Mouse (Mus musculus): ENCODE measurements around the gene Tmem174. TPM values are rescaled to one million over a fixed set of nuclear protein-coding genes. Genes with fewer than 3 reads are reported as not detected.

Tmem174 gene
- polyA plus RNA-seq, 1 experiment from 2014 or later = not detected

DNA sequence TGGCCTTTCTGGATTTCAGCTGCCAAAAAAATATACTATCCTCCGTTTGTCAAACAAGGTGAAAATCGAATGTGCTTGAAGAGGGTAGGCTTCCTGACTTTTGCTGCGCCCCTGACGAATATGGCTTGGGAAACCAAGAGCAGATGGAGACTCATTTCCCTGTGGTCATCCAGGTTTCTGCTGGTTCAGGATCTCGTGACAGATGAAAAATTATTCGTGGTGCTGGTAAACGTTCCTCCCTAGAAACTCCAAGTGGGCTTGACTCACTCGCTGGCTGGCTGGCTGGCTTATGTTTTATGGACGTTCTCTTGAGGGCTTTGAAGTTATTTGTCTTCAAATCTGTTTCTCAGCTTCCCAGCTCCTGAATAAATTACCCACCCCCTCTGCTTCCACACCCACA, 47.6 kb downstream of the Tmem174 start:
- Histone ChIP-seq H3K9me3 (no peaks in the 10 kb centered on the region), H3K36me3 (no peaks in the 10 kb centered on the region), H3K4me2 (peak overlapping the region; percentile 89), H3K27ac (no peak overlapping the region), H3K4me1 (peaks cover 34% of the 10 kb centered on the region), H3K27me3 (replicated peaks) (peaks cover 11% of the 10 kb centered on the region), H3K9ac (no peak overlapping the region), H3K4me3 (replicated peaks) (peak overlapping the region; percentile 53; the same call in 1 of the 2 replicates)
- WGBS = 28% methylated on average over 9 of the region's 9 CpGs
- no peak for ATAC-seq (ENCODE audit: insufficient read depth, low FRiP score, low read depth)

DNA sequence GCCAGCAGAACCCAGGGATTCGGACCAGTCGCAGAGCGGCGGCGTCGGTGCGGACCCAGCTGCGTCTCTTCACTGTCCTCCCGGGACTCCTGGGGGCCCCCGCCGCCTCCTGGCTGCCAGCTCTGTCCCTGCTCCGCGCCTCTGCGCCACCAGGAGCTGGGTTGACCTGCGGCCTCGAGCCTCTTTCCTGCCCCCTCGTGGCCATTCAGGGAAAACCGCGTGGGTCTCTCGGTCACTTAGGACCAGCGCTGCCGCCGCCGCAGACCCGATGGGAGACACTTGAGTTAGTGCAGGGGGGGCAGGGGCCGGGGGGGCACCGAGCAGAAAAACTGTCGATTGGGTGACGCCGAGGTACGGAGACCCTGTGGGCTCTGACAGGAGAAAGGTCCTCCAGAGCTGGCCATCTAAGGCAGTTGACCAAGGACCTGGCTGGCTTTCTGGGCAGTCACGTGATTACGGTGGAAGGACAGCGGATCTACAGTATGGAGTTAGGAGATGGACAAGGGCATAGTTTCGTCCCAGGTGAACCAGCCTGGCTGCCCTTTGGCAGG, 48.2 kb downstream of the Tmem174 start:
- H3K4me2 ChIP-seq = peak overlapping the region; percentile 89
- ATAC-seq (ENCODE audit: insufficient read depth, low FRiP score, low read depth) = peak; percentile 71
- peaks cover 34% of the 10 kb centered on the region for H3K4me1 ChIP-seq
- H3K4me3 ChIP-seq (replicated peaks) = peak overlapping the region; percentile 53
- WGBS = 2% methylated on average over 35 of the region's 35 CpGs
- peak overlapping the region; percentile 83 for H3K27ac ChIP-seq
- H3K36me3 ChIP-seq = no peaks in the 10 kb centered on the region
- no peaks in the 10 kb centered on the region for H3K9me3 ChIP-seq
- H3K9ac ChIP-seq = peak overlapping the region; percentile 52
- peaks cover 11% of the 10 kb centered on the region for H3K27me3 ChIP-seq (replicated peaks)

DNA sequence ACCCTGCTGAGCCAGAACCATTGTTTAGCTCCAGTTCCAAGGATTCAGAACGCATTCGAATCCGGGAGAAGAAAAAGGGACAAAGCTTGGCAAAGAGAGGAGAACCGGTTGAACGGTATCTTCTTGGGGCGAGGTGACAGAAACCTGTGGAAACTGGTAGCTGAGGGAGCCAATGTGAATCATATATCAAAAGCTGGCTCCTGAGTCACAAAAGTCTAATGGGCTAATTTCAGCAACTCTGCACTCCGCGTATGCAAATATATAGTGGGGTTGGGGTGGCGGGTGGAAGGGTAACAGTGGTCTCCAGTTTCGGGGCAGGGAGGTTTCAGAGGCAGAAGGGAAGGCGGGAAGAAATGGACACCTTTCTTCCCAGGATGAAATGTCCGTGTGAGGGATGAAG, 48.7 kb downstream of the Tmem174 start:
- H3K9ac ChIP-seq = peak overlapping the region; percentile 52
- H3K4me3 ChIP-seq (replicated peaks) = peak overlapping the region; percentile 53
- no peaks in the 10 kb centered on the region for H3K36me3 ChIP-seq
- no peak for ATAC-seq (ENCODE audit: insufficient read depth, low FRiP score, low read depth)
- H3K4me1 ChIP-seq = peaks cover 34% of the 10 kb centered on the region
- H3K9me3 ChIP-seq = no peaks in the 10 kb centered on the region
- peaks cover 11% of the 10 kb centered on the region for H3K27me3 ChIP-seq (replicated peaks)
- 16% methylated on average over 12 of the region's 12 CpGs for WGBS
- peak overlapping the region; percentile 89 for H3K4me2 ChIP-seq
- H3K27ac ChIP-seq = peak overlapping the region; percentile 83

DNA sequence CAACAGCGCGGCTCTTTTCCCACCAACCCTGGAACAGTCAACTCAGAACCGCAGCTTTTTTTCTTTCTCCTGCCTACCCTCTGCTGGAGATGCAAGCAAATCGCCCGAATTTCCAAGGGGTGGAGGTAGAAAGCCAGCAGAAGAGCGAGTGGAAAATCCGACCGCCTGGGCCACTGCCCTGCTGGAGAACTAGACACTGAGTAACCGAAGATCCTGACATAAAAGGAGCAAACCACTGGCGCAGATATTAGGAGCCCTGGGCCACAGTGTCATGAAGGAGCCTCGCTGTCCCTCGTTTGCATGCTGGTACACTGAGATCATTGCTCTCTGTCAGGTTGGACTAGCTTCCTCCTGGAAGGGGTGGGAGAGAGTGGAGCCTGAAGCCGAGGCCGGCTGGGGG, 49.6 kb downstream of the Tmem174 start:
- Histone ChIP-seq H3K27ac (peak overlapping the region; percentile 78), H3K27me3 (replicated peaks) (peaks cover 11% of the 10 kb centered on the region), H3K9me3 (no peaks in the 10 kb centered on the region), H3K36me3 (no peaks in the 10 kb centered on the region), H3K9ac (no peak overlapping the region), H3K4me1 (peaks cover 34% of the 10 kb centered on the region), H3K4me2 (peak overlapping the region; percentile 17; the same call in 1 of the 2 replicates), H3K4me3 (replicated peaks) (no peak overlapping the region; the same call in 1 of the 2 replicates)
- no peak for ATAC-seq (ENCODE audit: insufficient read depth, low FRiP score, low read depth)
- 9% methylated on average over 14 of the region's 14 CpGs for WGBS

DNA sequence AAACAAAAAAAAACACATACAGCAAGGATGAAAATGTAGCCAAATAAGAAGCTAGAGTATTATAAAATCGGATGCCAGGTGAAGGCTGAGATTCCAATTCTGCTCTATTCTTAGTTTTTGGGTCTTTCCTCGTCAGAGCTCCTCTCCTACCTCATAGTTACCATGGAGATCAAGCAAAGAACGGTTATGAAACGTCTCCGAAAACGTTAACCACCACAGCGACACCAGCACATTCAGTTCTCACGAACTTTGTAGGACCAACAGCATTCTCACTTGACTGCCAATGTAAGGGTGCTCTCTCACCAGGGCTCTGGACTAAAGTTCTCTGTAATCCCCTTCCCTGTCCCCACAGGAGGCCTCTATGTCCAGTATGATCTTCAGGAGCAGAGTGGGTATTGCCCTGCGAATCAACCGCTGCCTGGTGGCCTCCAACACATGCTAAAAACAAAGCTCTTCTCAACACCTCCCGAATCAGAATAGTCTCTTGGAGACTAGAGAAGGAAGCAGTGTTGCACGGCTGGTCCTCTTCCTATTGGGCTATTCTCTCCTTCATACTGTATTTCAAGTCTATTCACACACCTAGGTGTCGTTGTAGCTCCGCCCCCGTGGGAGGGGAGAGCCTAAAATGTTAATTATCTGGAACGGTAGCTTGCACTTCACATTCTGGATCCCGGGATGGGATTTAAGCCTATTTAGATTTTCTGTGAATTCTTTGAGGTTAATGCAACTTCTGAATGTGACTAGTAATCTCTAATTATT, 50.2 kb downstream of the Tmem174 start:
- Histone ChIP-seq H3K4me1 (peaks cover 27% of the 10 kb centered on the region), H3K4me2 (peak overlapping the region; percentile 17; the same call in 1 of the 2 replicates), H3K27me3 (replicated peaks) (peaks cover 11% of the 10 kb centered on the region), H3K27ac (peak overlapping the region; percentile 78; the same call in 1 of the 2 replicates), H3K9ac (no peak overlapping the region), H3K4me3 (replicated peaks) (no peak overlapping the region), H3K9me3 (no peaks in the 10 kb centered on the region), H3K36me3 (no peaks in the 10 kb centered on the region)
- ATAC-seq (ENCODE audit: insufficient read depth, low FRiP score, low read depth) = no peak
- WGBS = 23% methylated on average over 17 of the region's 17 CpGs

Other genes with a start within 250 kb of the Tmem174 start
- gene Gm10320, start 145.4 kb downstream of the Tmem174 start, polyA plus RNA-seq (2015; fragmentation: Nextera tagmentation; extraction: Ambion mirVana) = 1.7 and 8.0 TPM in 2 replicates
- gene Tmem171, start 57.4 kb upstream of the Tmem174 start, polyA plus RNA-seq (2015; fragmentation: Nextera tagmentation; extraction: Ambion mirVana) = 8.4 and 13.7 TPM in 2 replicates
- 41.6 and 47.8 TPM in 2 replicates for gene Fcho2, start 178.0 kb upstream of the Tmem174 start, polyA plus RNA-seq (2015; fragmentation: Nextera tagmentation; extraction: Ambion mirVana)